Mouse (Mus musculus) liver, adult 2 months (tissue): ENCODE data around the gene Cd302.

Experiments
- CTCF ChIP-seq: fragments of 200-500 bp; IDR thresholded peaks from 2 replicates; pipeline ENCODE4 v1.5.1; 2011; ENCODE audit warnings: low read depth, low read length, control low read depth
- POLR2A ChIP-seq: fragments of 200-500 bp; IDR thresholded peaks from 2 replicates; pipeline ENCODE4 v1.6.1; 2011; ENCODE audit warnings: low read length, control low read depth; ENCODE audit not compliant: insufficient read depth; ENCODE audit errors: extremely low read depth

GRCm38 (mm10) chr2:60327581-60327980 is 43.3 kb upstream of the Cd302 start:
- no peak for TF ChIP-seq CTCF
- TF ChIP-seq POLR2A: no peak
